Mouse (Mus musculus): ENCODE data around the gene Cdk12.

Cdk12 gene

DNA sequence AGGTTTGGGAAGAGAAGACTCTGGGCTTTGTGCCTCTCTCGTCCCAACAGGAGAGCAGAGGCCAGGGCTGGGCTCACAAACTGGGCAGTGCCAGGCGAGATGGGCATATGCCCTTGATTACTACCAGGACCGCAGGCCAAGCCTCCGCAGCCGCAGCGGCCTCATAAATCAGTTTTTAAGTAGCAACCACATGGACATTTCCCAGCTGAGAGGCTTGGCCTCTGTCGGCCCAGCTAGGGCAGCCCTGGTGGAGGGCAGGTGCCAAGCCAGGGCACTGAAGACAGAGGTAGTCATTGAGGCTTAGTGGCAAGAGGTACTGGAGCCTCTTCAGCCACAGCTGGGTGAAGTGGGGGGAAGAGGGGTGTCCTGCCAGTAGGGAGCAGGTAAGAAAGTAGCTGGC, 114.6 kb downstream of the Cdk12 start:
- DNase-seq (ENCODE audit: low spot score): no peak

DNA sequence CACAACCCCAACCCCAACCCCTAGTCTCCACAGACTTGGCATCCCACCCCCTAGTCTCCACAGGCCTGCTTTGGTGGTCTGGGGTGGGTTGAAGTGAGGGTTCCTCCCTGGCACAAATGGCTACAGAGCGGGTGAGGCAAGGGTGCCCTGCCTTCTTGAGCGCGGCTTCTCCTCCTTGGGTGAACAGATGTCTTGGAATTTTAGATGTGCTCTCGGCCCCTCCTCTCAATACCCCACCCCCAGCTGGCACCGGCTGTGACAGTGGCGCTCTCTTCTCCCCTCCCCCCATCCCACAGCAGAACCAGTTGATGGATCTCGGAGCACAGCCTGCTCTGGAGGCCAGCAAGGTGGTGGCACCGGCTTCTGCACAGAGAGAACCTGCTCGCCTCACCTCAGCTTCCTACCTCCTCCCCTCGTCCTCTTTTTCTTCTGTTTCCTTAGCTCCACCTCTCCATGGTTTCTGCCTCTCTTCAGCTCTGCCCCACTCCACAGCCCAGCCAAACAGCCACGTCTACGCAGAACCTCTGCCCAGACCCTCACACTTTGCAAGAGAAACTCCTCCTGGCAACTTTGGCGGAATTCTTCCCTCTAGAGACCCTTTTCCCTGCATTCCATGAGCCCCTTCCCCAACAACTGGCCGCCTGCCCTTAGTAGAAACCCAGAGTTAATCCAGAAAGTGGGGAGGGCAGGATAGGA, 115.7 kb downstream of the Cdk12 start:
- no peak for DNase-seq (ENCODE audit: low spot score)

DNA sequence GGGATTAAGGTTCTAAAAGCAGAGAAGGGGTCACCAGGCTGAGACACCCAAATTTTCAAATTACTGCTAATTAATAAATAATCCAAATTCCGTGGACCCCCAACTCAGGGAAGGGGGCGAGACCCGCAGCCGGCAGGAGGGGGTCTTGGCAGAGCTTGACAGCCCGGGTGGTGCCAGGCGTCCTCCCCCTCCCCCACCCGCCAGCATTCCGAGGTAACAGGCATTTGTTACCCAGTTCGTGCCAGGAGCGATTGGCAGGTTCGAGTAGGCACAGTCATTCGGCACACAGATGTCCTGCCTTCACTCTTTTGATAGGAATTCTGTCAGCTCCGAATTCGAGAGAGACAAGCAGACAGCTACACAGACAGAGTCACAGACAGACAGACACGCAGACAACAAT, 116.3 kb downstream of the Cdk12 start:
- no peak for DNase-seq (ENCODE audit: low spot score)

DNA sequence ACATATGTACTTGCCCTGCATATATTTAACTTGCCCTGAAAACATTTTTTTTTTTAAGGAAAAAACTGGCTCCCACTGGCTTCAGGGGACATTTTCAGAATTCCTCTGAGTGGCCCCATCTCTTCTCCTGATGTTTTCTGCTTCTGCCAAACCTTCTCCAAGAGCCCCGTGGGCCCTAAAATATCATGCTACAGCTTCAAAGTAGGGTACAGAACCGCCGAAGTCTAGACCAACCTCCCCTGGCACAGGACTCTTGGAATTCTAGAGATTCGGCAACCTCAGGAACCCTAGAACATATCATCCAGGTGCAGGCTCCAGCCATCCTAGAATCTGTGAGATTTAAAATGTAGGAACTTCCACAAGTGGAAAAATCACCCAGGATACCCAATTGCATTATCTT, 116.7 kb downstream of the Cdk12 start:
- no peak for DNase-seq (ENCODE audit: low spot score)

DNA sequence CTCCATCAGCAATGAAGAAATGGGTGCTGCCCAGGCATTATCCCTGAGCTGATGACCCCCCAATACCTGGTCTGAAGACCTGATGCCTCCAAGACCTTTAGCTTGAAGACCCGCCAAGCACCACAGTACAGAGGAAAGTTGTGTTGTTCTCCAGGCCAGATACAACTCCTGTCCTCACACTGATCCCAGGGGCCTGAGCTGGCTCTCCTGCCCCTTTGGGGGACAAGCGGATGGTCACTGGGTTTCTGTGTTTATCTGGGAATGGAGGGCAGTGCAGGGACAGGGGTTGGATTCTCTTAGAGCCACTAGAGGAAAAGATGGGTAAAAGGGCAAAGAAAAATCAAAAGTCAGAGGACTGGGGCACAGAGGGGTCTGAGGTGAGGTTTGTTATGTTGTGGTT, 117.1 kb downstream of the Cdk12 start:
- no peak for DNase-seq (ENCODE audit: low spot score)

DNA sequence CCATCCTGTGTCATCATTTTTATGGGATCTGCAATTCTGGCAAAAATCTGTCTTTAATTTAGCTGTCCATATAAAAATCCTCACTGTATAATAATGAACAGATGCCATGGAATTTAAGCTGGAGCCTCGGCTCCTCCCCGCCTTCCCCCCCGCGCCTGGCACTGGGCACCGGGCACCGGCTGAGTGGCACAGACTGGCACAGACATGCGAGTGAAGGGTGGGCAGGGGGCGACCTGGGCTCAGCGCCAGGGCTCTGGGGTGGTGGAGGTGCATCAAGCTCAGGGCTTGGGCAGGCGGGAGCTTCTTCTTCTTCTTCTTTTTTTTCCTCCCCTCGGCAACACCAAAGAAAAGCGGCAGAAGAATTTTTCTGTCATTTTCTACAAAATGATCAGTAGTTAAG, 117.5 kb downstream of the Cdk12 start:
- DNase-seq (ENCODE audit: low spot score): no peak

DNA sequence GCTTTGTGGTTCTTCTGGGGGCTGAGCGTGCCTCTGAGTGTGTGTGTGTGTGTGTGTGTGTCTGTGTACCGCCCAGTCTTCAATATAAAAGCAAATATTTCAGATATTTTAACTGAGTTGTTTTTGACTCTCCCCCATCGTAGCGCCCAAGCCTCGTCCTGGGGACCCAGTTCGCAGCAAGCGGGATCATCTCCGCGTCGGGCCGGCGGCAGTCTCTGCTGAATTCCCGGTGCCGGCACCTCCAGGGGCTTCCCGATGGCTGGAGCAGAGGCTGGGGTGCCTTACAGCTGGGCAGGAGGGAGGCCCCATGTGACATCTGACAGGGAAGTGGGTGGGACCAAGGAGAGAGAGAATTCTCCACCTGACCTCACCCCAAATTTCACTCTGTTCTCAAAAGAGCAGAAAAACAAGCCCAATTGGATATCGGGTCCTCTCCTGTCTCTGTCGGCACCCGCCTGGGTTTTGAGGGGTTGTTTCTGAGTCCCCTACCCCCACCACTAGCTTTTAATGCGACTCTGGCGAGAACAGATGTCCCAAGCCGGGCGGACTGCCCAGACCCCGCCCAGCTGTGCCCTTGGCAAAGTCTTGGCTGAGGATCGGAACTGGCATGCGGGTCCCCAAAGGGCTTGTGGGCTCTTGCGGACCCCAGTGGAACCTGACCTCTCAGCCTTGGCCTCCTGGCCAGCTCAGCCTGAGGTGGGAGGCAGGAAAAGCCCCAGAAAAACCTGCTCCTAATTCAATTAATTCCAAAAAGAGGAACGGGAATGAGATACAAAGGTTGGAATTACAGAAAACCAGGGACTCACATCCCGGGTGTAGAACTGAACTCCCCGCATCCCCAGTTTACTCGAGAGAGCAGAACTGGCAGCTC, 118.2 kb downstream of the Cdk12 start:
- no peak for DNase-seq (ENCODE audit: low spot score)

DNA sequence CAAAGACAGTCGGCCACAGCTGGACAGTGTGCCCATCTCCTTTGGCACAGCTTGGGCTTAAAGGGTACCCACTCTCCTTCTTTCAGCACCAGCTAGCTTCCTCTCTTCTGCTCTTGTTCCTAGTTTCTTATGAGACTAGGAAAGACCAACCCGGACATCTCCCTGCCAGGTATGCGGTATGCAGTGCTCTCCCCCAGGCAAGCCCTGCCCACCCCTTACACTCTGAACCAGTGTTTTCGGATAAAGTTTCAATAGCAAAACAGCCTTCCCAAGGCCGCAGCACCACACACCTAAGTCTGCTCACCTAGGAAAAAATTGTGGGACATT, 118.8 kb downstream of the Cdk12 start:
- DNase-seq (ENCODE audit: low spot score): no peak

DNA sequence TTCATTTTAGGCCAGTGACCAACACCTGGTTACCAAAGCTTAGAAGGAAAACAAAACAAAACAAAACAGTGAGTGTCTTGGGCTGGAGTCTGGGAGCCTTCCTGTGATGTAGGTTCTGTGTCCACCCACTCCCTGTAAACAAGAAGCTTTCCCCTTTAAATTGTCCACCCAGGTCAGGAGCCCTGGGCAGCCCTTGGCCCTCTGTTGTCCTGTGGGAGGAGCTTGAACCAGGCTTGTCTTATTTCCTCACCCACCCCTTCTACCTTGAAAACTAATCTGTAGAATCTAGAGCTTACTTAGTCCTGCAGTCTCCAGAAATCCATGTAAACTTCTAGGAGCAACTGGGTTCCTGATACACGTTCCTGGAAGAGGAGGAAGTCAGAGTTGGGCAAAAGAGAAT, 119.3 kb downstream of the Cdk12 start:
- no peak for DNase-seq (ENCODE audit: low spot score)

DNA sequence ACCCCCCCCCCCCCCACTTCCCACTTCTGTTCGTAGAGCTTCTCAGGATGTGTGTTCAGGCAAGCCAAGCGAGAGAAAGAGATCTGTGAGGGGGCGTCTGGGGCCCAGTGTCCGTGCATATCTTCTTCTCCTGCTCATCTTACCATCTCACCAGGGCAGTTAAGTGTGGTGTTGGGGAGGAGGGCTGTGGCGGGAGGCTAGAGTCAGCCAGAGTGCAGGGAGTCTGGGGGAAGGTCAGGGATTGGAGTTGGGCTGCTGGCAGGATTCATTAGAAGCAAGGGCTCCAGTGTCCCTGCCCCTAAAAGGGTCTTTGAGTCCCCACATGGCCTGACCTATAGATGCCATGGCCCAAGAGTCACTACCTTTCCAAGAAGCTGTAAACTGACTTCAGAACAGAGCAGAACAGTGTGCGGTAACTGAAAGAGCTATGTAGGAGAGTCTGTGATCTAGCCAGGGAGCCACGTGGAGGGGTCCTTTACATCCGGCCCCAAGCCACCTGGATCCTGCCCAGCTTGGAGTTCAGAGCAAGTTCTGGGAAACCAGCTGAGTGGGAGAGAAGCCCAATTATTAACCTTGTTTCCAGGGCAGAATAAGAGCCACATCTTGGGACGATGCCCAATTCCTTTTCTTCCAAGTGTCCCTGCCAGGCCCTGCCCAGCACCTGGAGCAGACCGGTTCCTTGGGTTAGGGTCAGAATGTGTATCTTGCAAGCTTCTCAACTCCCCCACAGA, 120.4 kb downstream of the Cdk12 start:
- no peak for DNase-seq (ENCODE audit: low spot score)

DNA sequence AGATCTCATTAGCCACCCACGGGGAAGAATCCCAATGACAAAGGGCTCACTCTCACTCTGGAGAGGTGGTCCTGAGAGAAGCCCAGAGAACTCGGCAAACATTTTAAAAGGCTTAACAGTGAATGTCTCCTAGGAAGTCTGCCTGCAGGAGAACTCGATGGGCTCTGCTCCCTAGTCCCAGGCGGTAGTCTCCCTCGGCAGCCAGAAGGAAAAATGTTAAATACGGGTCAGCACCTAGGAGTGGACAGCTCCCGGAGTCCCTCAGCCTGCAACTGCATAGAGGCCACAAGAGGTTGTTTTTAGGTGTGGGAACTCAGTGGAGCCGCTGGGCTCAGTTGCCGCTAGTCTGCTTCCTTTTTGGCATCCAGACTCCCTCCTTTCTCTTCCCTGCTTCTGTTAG, 121.1 kb downstream of the Cdk12 start:
- no peak for DNase-seq (ENCODE audit: low spot score)

DNA sequence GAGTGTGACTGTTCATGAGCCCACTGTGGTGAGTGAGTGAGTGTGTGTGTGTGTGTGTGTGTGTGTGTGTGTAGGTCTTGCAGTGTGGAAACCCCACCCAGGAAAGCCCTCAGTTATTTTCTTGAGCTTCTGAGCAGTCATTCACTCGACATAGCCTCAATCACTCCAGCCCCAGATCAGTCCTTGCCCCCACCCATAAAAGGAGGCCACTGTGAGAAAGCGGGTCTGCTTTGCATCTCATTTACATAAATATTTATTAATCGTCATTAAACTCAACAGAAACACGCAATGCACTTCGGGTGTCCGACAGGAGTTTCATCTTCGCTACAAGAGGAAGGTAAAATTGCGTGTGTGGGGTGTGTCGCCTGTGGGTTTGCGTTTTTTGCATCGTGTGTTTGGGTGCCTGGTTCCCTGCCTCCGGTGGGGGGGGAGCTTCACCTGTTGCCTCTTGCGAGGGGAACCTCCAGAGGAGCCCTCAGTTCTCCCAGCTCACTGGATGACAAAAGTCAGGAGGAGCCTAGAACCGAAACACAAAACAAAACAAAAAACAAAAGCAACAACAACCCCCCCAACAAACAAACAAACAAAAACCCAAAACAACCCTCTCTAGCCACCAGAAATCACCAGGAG, 122.4 kb downstream of the Cdk12 start:
- DNase-seq (ENCODE audit: low spot score): no peak

DNA sequence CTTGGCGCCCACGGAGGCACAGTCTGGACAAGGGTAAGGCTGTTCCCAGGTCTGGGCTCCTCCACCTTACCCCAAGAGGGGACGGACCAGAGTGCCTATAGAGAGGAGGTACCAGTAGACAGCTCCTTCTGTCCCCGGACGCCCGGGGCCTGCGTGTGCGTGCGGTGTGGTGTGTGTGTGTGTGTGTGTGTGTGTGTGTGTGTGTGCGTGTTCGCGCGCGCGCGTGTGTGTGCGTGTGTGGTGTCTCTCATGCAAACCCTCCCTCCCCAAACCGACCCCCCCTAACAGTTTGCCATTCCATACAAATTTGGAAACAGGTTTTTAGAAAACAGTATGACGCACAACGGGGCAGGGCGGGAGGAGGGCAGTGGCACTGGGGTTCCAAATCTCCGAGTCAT, 123.0 kb downstream of the Cdk12 start:
- no peak for DNase-seq (ENCODE audit: low spot score)

DNA sequence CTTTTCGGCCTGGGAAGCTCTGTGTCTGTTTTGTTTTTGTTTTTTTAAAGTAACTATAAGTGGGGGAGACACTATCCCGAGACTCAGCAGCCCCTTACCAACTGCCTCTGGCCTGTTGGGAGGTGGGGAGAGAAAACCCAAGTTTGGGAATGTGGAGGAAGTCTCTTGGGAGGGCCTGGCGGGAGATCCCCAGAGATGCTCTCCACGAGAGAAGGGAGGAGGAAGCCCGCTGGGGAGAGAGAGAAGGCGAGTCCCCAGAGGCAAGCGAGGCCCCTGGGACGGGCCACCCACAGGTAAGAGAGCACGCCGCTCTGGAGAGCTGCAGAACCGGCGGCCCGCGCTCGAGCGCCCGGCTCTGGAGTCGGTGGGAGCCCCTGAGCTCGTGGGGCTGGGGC, 123.9 kb downstream of the Cdk12 start:
- DNase-seq (ENCODE audit: low spot score): no peak

DNA sequence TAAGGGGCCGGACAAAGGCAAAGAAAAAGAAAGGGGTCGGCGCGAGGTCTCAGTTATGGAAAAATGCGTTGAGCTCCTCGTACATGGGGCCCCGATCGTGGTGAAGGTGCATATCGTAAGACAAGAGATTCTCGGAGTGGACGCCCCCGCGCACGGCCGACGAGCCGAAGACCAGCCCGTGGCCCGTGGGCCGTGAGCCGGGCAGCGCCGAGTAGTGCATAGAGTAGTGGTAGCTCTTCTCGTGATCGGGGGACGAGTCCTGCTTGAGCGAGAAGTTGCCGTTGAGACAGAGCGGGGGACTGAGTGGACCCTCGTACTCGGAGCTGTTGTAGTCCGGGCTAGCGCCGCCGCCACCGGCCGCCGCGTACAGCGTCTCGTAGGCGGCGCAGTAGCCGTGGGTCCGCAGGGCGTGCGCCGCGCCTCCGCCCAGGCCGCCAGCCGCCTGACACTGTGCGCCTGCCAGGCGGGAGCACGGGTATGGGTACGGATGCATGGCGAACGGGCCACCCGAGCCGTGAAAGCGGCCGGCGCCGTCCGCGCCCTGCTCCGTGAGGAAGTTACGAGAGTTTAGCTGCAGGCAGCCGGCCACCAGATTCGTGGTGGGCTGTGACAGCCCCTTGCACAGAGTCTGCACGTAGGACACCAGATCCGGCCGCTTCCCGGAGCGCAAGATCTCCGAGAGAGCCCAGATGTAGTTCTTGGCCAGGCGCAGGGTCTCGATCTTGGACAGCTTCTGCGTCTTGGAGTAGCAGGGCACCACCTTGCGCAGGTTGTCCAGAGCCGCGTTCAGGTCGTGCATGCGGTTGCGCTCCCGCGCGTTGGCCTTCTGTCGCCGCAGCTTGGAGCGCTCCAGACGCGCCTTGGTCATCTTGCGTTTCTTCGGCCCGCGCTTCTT, 124.5 kb downstream of the Cdk12 start:
- no peak for DNase-seq (ENCODE audit: low spot score)

DNA sequence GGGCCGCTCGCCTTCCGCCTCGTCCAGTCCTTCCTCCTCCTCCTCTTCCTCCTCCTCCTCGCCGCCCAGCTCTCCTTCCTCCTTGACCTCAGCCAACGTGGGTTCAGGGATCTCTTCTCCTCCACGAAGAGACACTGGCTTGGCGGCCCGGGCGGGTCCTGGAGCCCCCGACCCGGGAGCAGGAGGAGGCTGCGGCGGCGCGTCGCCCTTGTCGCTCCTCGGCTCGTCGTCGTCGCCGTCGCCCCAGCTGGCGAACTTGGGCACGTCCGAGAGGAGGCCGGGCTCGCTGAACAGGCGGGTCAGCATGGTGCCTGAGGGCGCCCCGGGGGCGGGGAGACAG, 125.1 kb downstream of the Cdk12 start:
- DNase-seq (ENCODE audit: low spot score): no peak
